Mouse (Mus musculus) left cerebral cortex, postnatal 10 days (tissue): Measurements from ENCODE around the gene Nrp1. TPM values are rescaled to one million over a fixed set of nuclear protein-coding genes. Genes with fewer than 3 reads are reported as not detected.

Experiments
- DNase-seq, 2 experiments: peaks; one replicate each; pipeline ENCODE4 v3.0.0; 2021 to 2022; ENCODE audit warnings: low spot score in 2 of 2, mixed read lengths in 1 of 2; ENCODE audit errors: extremely low spot score in 1 of 2
- intact Hi-C: fragments of 180-260 bp; cut with DNase I; formaldehyde crosslinking; loops from one replicate; pipeline ENCODE4 v1.15.1; 2025
- total RNA-seq, 2 experiments: library from RNA; stranded (reverse); gene quantifications; 2 replicates each; pipeline ENCODE4 v1.2.3; 2021

The Nrp1 gene
- total RNA-seq, 2 experiments from 2014 or later = 33.7 to 35.3 TPM

GRCm38 (mm10) chr8:128450390-128451032 is 92.1 kb downstream of the Nrp1 start:
- no peak for DNase-seq
- intact Hi-C loops = no loop called here

DNA sequence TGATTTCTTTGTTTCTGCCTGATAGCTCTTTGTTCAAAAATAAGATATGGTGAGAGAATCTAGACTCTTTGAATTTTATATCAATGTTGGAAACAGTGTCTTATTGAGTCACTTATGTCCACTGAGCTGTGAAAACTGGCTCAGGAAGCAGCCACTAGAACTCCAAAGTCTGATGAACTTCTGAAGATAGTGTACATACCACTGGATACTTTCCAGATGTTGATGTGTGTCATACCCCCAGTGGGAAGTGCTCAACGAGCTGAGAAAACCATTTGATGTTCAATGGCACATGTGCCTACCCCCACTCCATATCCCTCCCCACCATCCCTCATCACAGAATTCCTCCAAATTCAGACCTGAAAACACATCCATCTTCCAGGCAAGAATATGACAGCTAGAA is 92.7 kb downstream of the Nrp1 start:
- intact Hi-C loops = no loop called here
- DNase-seq = no peak

DNA sequence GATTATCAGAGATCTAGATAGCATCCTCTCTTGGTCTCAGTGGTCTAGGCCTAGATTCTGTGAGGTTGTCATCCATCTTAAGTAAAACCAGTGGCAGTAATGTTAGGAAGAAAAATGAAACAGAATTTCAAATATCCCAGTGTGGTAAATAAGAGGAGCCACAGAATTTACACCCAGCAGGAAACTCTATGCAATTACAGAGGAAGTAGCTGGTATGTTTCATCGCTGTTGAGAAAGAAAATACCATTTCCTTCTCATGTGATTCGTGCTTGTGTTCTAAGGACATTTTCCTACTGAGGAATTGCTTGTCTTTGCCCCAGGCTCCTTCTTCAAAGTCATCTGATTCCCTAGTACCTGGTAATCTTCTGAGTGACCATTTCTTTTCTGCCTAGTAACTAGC is 95.1 kb downstream of the Nrp1 start:
- no peak for DNase-seq
- intact Hi-C loops = no loop called here

DNA sequence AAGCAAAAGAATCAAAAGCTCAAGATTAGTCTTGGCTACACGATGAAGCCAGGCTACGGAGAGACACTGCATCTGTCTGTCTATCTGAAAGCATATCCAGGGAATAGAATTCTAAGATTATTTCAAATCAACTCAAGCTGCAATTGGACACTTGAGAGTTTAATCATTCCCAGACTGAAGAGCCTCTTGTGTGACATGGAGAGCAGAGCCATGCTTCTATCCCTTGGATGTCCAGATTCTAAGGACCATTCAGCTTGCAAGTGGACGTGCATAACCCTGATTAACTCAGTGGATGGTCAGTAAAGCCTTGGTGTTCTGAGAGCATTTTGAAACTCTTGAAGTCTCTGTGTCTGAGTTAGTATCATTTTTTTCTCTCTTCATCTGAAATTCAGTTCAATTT is 95.6 kb downstream of the Nrp1 start:
- DNase-seq = no peak
- intact Hi-C loops = no loop called here

GRCm38 (mm10) chr8:128457277-128457676 is 98.9 kb downstream of the Nrp1 start:
- intact Hi-C loops = no loop called here
- DNase-seq = no peak

GRCm38 (mm10) chr8:128459704-128460103 is 101.3 kb downstream of the Nrp1 start:
- no peak for DNase-seq
- intact Hi-C loops = no loop called here

DNA sequence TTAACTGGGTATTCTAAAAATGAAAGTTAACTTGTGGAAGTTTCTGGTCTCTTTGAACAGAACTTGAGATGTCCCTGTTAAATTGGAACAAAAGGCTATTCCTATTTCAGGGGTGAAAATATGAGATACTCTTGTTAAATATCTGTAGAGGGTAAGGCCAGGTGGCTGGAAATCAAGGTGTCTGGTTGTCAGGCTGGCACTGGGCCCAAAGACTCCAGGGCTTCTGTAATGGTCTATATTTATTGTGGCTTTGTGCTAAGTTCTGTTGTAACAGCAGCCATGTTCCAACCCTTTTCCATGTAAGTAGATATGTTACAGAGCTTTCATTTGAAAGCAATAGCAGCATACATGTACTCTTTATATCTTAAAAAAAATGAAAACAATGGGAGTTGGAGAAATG is 103.3 kb downstream of the Nrp1 start:
- intact Hi-C loops = no loop called here
- no peak for DNase-seq

GRCm38 (mm10) chr8:128463162-128463561 is 104.8 kb downstream of the Nrp1 start:
- no peak for DNase-seq
- intact Hi-C loops = no loop called here

- DNase-seq = no peak
- intact Hi-C loops = no loop called here
These were observed 105.7 kb downstream of the Nrp1 start for GRCm38 (mm10) chr8:128464056-128464623.

DNA sequence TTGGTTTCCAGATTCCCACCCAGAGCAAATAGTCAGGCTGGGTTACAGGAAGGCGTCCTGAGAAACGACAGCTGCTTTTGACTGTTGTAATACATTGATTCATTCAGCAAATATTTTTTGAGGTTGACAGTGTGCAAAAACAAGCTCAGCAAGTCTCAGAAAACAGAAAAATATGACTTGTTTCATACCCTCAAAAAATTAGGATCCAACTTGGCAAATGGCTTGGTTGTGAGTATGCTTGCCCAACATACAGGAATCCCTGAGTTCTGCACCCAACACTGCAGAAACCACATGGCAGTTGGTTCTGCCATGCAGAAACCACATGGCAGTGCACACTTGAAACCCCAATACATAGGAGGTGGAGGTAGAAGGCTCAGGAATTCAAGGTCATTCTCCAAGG is 107.1 kb downstream of the Nrp1 start:
- intact Hi-C loops = no loop called here
- DNase-seq = no peak

DNA sequence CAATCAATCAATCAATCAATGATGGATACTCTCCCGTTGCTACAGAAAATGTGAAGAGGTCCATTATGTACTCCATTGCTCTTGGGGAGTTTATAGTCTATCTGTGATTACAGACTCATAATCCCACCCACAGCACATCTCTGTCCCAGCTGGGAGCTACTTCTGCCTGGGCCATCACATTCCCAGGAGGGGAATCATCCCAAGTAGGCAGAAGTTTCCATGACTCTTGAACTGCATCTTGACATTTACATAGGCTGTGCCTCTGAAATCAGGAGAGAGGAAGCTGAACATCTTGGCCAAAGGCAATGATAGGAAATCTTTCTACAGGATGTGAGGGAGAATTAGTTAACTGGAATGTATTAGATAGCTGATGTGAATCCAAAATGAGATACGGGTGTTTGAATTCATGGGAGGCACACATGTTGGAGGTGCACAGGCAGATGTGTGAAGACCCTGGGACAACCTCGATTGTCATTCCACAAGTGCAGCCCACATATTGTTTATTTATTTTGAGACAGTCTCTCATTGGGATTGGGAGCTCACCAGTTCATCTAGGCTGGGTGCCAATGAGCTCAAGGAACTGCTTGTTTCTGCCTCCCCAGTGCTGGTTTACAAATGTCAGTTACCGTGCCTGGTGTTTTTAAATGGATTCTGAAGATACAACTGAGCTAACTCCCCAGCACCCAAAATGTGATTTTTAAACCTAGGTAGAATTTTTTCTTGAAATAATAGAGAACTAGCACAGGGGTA is 108.5 kb downstream of the Nrp1 start:
- intact Hi-C loops = no loop called here
- DNase-seq = peak in 1 of 2 experiments; percentile 25

- no peak for DNase-seq
- intact Hi-C loops = no loop called here
These were observed 111.7 kb downstream of the Nrp1 start for GRCm38 (mm10) chr8:128470097-128470496.

GRCm38 (mm10) chr8:128471186-128471585 is 112.8 kb downstream of the Nrp1 start:
- no peak for DNase-seq
- intact Hi-C loops = no loop called here

DNA sequence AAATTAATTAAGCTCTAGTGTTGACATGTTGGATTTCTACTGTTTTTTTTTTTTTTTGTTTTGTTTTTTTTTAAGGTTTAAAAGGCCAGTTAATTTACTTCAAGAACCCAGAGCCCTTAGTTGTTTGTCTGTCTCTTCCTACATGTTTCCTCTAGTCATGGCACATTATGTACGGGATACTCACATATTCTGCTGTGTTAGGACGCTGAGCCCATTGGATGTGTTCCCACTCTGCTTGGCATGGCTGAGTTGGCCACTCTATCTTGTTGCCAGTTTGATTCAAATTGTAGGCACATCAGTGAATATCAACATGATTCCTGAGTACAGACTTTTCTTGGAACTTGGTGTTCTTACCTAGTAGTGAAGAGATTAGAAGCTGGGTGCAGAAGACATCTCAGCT is 114.5 kb downstream of the Nrp1 start:
- intact Hi-C loops = no loop called here
- no peak for DNase-seq

DNA sequence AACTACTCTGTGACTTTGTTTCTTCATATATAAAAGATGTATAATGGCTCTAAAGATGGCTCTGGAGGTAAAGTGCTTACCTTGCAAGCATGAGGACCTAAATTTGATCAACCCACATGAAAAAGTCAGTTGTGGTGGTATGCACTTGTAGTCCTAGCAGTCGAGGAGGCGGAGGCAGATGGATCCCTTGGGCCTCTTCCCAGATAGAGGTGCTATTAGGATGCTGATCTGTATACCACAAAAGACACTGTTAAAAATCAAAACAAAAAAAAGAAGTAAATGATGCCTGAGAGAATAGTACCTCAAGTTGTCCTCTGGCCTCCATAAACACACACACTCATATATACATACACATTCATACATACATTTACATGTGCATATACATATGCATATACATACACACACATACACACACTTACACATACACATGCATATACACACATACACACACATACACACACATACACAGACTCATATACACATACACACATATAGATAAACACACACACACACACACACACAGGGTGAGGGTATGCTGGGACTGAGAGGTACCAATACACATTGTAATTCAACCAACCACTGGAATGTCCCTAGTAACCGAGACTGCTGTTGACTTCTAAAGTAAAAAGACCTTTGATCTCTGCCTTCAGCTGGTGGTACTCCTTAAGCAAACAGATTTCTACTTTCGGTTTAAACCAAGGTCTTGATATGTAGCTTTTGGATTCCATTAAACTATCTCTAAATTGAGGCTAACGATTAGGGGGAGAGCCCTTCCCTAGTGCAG is 115.2 kb downstream of the Nrp1 start:
- intact Hi-C loops = no loop called here
- no peak for DNase-seq

- intact Hi-C loops = no loop called here
- no peak for DNase-seq
These were observed 116.2 kb downstream of the Nrp1 start for GRCm38 (mm10) chr8:128474614-128475013.

DNA sequence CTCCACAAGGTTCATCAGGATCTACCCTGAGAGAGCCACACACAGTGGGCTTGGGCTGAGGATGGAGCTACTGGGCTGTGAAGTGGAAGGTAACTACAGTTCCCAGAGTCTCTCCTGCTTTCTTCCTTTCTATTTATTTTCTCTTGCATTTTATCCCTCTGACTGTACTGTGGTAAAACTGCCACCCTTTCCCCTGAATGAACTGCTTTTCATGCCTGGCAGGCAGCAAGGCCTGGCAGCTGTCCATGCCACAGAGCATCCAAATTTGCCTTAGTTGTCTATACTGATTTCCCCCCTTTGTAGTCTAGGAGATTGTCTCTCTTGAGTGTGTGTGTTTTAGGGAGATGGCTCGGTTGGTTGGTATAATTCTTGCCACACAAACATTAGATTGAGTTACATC is 117.8 kb downstream of the Nrp1 start:
- intact Hi-C loops = no loop called here
- no peak for DNase-seq

DNA sequence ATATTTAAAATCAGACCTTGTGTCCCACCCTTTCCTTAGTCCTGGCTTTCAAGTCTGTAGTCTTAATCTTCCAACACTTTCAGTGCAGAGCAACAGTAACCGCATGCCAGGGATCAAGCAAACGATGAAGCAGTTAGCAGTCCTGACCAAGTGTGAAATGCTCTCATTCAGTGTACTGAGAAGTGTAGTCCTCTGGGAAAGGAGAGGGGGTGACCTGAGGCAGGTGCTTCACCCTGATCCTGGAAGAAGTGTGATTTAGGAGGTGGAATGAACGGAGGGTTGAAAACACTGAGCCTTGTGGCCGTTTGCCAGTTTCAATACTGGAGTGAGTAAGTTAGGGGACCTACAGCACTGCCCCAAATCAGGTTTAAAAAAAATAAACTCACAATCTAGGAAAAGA is 119.6 kb downstream of the Nrp1 start:
- no peak for DNase-seq
- intact Hi-C loops = no loop called here

DNA sequence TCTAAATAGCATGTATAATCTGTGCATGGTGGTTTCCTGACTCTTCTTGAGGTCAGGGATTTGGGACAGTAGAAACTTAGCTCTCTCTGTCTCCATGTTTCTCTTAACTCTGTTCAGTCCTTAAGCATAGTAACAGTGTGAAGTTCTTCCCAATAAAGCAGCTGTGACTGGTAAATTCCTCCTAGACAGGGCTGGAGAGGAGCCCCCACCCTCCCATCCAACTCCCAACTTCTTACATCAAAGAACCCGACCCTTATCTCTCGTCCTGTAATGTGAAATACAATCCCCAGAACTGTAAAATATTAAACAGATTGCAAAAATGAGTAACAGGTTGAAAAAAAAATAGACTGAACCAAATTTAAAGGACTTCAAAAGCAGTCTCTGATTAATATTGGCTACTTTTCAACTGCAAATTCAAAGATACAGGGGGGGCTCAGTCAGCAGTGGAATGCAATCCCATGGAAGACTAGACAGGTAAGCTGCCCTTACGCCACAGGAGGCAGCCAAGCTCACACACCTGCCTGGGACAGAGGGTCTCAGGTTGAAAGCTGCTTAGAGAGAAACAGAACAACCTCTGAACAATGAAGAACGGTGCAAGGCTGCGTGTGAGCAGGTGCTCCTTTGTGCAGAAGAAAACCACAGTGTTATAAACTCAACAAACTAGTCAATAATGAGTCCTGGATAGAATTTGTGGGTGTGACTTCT is 121.1 kb downstream of the Nrp1 start:
- no peak for DNase-seq
- intact Hi-C loops = no loop called here
